ENCODE assay signal across 9 mouse cellular contexts in genomic region chr14:73117411-73118392, GRCm38 (mm10). TPM values are rescaled to one million over a fixed set of nuclear protein-coding genes. Genes with fewer than 3 reads are reported as not detected.
A peak's percentile ranks its signal among the peaks of the same experiment; 100 is the strongest.
DNase-seq lines count a peak whose midpoint lies in the region; ATAC-seq and TF ChIP-seq lines count a peak whose summit lies in the region.
"Had no signal": no experiment of that assay in that cellular context is flagged by ENCODE, and none has a peak within 500 bp of the region (broad histone marks: within the 10 kb centered on the region; RNA-seq: fewer than 3 reads in every experiment).

No protein-coding gene starts in this region.

- 75% methylated on average over 7 of the region's 7 CpGs for WGBS in kidney, embryonic 16.5 days
- 55% methylated on average over 7 of the region's 7 CpGs for WGBS in liver, embryonic 16.5 days (ENCODE audit: insufficient replicate concordance)

- no peak for DNase-seq in kidney, postnatal 10 days
- peak; percentile 11 for DNase-seq in MEL (ENCODE audit: low read depth, low spot score)
- no peak for DNase-seq in embryo, embryonic 10 days (ENCODE audit: low spot score)
- no peak for DNase-seq in urinary bladder, adult 18-20 months (ENCODE audit: low spot score in 2 of 2)

- H3K79me2 ChIP-seq in MEL (ENCODE audit: control insufficient read depth, insufficient read depth, low read length, poor library complexity): no peaks in the 10 kb centered on the region

- H3K36me3 ChIP-seq in kidney, embryonic 16.5 days (ENCODE audit: insufficient read depth, low read length): no peaks in the 10 kb centered on the region
- H3K36me3 ChIP-seq in MEL (ENCODE audit: control insufficient read depth in 1 of 2, insufficient read depth in 2 of 2, low read length in 2 of 2): peaks cover 0 to 10% of the 10 kb centered on the region in 2 experiments; a peak in 2 of 4 replicates
- no peaks in the 10 kb centered on the region for H3K36me3 ChIP-seq in liver, embryonic 16.5 days (ENCODE audit: control insufficient read depth, insufficient read depth)
- H3K36me3 ChIP-seq: midbrain, embryonic 12.5 days had no signal

- no peaks in the 10 kb centered on the region for H3K27me3 ChIP-seq in kidney, embryonic 16.5 days (ENCODE audit: insufficient read depth, low read length)
- H3K27me3 ChIP-seq in MEL (ENCODE audit: control insufficient read depth in 1 of 2, insufficient read depth in 2 of 2, low read length in 2 of 2): no peaks in the 10 kb centered on the region
- H3K27me3 ChIP-seq in liver, embryonic 16.5 days (ENCODE audit: control insufficient read depth, insufficient read depth, low read depth, low read length): no peaks in the 10 kb centered on the region
- H3K27me3 ChIP-seq: midbrain, embryonic 12.5 days; Patski had no signal

- TF ChIP-seq CTCF in MEL (IDR thresholded peaks at IDR 0.05 in 2 of 3, conservative IDR thresholded peaks at IDR 0.05 in 1 of 3; ENCODE audit: control insufficient read depth in 1 of 3, insufficient read depth in 1 of 3, low read depth in 2 of 3, low read length in 3 of 3, poor library complexity in 1 of 3, severe bottlenecking in 1 of 3): no peak

- TF ChIP-seq POLR2A in MEL (IDR thresholded peaks at IDR 0.05; ENCODE audit: control insufficient read depth in 1 of 2, insufficient read depth in 1 of 2, low read depth in 1 of 2, low read length in 2 of 2, poor library complexity in 1 of 2): no peak

- no peak for ATAC-seq in kidney, embryonic 16.5 days (ENCODE audit: low FRiP score, low TSS enrichment)
- no peak for ATAC-seq in liver, embryonic 16.5 days (ENCODE audit: low read depth)
- ATAC-seq: Patski had no signal

- no peak overlapping the region for H3K27ac ChIP-seq in kidney, embryonic 16.5 days (ENCODE audit: low read length)
- H3K27ac ChIP-seq in MEL (ENCODE audit: control insufficient read depth, low read depth, low read length): no peak overlapping the region
- 0 out of 2 replicates have a peak overlapping the region, but pooled peaks have one; percentile 23 for H3K27ac ChIP-seq in brown adipose tissue, adult 24 weeks (replicated peaks; ENCODE audit: low read depth, low read length)
- no peak overlapping the region for H3K27ac ChIP-seq in liver, embryonic 16.5 days (ENCODE audit: low read length)
- H3K27ac ChIP-seq: midbrain, embryonic 12.5 days had no signal

- H3K9ac ChIP-seq in kidney, embryonic 16.5 days (replicated peaks; ENCODE audit: low read length): no peak overlapping the region
- H3K9ac ChIP-seq in MEL (ENCODE audit: control insufficient read depth, low read depth, low read length, poor library complexity, severe bottlenecking): no peak overlapping the region
- H3K9ac ChIP-seq in liver, embryonic 16.5 days (ENCODE audit: low read depth, low read length): no peak overlapping the region
- H3K9ac ChIP-seq: midbrain, embryonic 12.5 days had no signal

- TF ChIP-seq RAD21 in MEL (IDR thresholded peaks at IDR 0.05; ENCODE audit: low read depth, low read length): no peak

- peak overlapping the region; percentile 36; the same call in 1 of the 2 replicates for H3K4me2 ChIP-seq in kidney, embryonic 16.5 days (replicated peaks; ENCODE audit: low read depth, low read length)
- H3K4me2 ChIP-seq in liver, embryonic 16.5 days (ENCODE audit: low read depth, low read length): 0 out of 2 replicates have a peak overlapping the region, but pooled peaks have one; percentile 28
- H3K4me2 ChIP-seq: midbrain, embryonic 12.5 days had no signal

- H3K4me1 ChIP-seq in kidney, embryonic 16.5 days (ENCODE audit: insufficient read depth, low read length): peaks cover 2% of the 10 kb centered on the region; the same call in 1 of the 2 replicates
- peaks cover 9 to 11% of the 10 kb centered on the region in 2 experiments for H3K4me1 ChIP-seq in MEL (ENCODE audit: control insufficient read depth in 1 of 2, insufficient read depth in 2 of 2, low read length in 2 of 2)
- H3K4me1 ChIP-seq in brown adipose tissue, adult 24 weeks (ENCODE audit: control insufficient read depth, insufficient read depth, insufficient read length, low read length): peaks cover 9% of the 10 kb centered on the region; the same call in 1 of the 2 replicates
- peaks cover 4% of the 10 kb centered on the region; the same call in 1 of the 2 replicates for H3K4me1 ChIP-seq in liver, embryonic 16.5 days (ENCODE audit: control insufficient read depth, low read depth, low read length)

- H3K4me3 ChIP-seq in kidney, embryonic 16.5 days (ENCODE audit: low read length): no peak overlapping the region
- peak overlapping the region in 1 of 2 experiments; percentile 63; a peak in 2 of 4 replicates for H3K4me3 ChIP-seq in MEL (ENCODE audit: control insufficient read depth in 1 of 2, insufficient read depth in 1 of 2, low read depth in 2 of 2, low read length in 2 of 2)
- no peak overlapping the region for H3K4me3 ChIP-seq in brown adipose tissue, adult 24 weeks (ENCODE audit: insufficient read depth, low read depth, low read length)
- no peak overlapping the region for H3K4me3 ChIP-seq in liver, embryonic 16.5 days (ENCODE audit: low read depth, low read length)
- H3K4me3 ChIP-seq: midbrain, embryonic 12.5 days had no signal

- H3K9me3 ChIP-seq in kidney, embryonic 16.5 days (ENCODE audit: low read length): no peaks in the 10 kb centered on the region
- no peaks in the 10 kb centered on the region for H3K9me3 ChIP-seq in MEL (replicated peaks; ENCODE audit: insufficient read depth, low read length)
- no peaks in the 10 kb centered on the region for H3K9me3 ChIP-seq in liver, embryonic 16.5 days (replicated peaks; ENCODE audit: control insufficient read depth, low read length)
- H3K9me3 ChIP-seq: midbrain, embryonic 12.5 days had no signal

- no peak for TF ChIP-seq EP300 in MEL (IDR thresholded peaks at IDR 0.05; ENCODE audit: low read depth in 1 of 2, low read length in 2 of 2)

TF ChIP-seq in MEL, 35 proteins besides CTCF, POLR2A, EP300 and RAD21:
- TF ChIP-seq E2F4 (IDR thresholded peaks at IDR 0.05; ENCODE audit: borderline replicate concordance, low read depth, low read length): no peak
- TF ChIP-seq CHD2 (IDR thresholded peaks at IDR 0.05; ENCODE audit: low read length): no peak
- no peak for TF ChIP-seq HCFC1 (IDR thresholded peaks at IDR 0.05; ENCODE audit: low read depth, low read length)
- TF ChIP-seq MYC (IDR thresholded peaks at IDR 0.05; ENCODE audit: low read depth, low read length): no peak
- TF ChIP-seq MYB (IDR thresholded peaks at IDR 0.05; ENCODE audit: low read depth, low read length): no peak
- no peak for TF ChIP-seq NELFE (IDR thresholded peaks at IDR 0.05; ENCODE audit: low read depth, low read length)
- TF ChIP-seq POLR2AphosphoS2 (IDR thresholded peaks at IDR 0.05; ENCODE audit: low read length): no peak
- no peak for TF ChIP-seq KAT2A (conservative IDR thresholded peaks at IDR 0.05; ENCODE audit: low read depth, low read length)
- TF ChIP-seq JUND (IDR thresholded peaks at IDR 0.05; ENCODE audit: low read depth, low read length): no peak
- TF ChIP-seq NRF1 (IDR thresholded peaks at IDR 0.05; ENCODE audit: insufficient read depth, low read depth, low read length, poor library complexity, severe bottlenecking): no peak
- no peak for TF ChIP-seq SIN3A (IDR thresholded peaks at IDR 0.05; ENCODE audit: low read length)
- TF ChIP-seq TAL1 (IDR thresholded peaks at IDR 0.05; ENCODE audit: low read length): no peak
- TF ChIP-seq MAX (IDR thresholded peaks at IDR 0.05; ENCODE audit: low read length): no peak
- TF ChIP-seq MAFK (IDR thresholded peaks at IDR 0.05; ENCODE audit: borderline replicate concordance, low read depth, low read length): no peak
- no peak for TF ChIP-seq SMC3 (IDR thresholded peaks at IDR 0.05; ENCODE audit: low read depth, low read length)
- no peak for TF ChIP-seq UBTF (IDR thresholded peaks at IDR 0.05; ENCODE audit: borderline replicate concordance, insufficient read depth, low read depth, low read length)

RNA-seq across cellular contexts. Expression of gene Rcbtb2, which starts 5.1 kb away (rescaled TPM):
- 123 and 127 TPM in 2 replicates for polyA plus RNA-seq in kidney, embryonic 16.5 days (2015; fragmentation: Nextera tagmentation; extraction: Ambion mirVana)
- total RNA-seq in MEL (2012; rRNA removed): 5.4 and 8.6 TPM in 2 replicates
- polyA plus RNA-seq in MEL (2012; ENCODE audit: insufficient read depth in 1 of 2, insufficient read length in 2 of 2, low read depth in 1 of 2, low replicate concordance in 2 of 2, missing spikeins in 1 of 2): 10 to 100 TPM in 1 of 2 experiments, not detected in 1; 13.8 TPM
- polyA plus RNA-seq in brown adipose tissue, adult 24 weeks (2012; ENCODE audit: insufficient read depth, insufficient read length, missing spikeins): 138 and 227 TPM in 2 replicates
- polyA plus RNA-seq in liver, embryonic 16.5 days (2015; fragmentation: Nextera tagmentation; extraction: Ambion mirVana): 19.5 and 21.4 TPM in 2 replicates
